Mouse (Mus musculus): ENCODE measurements at regions not wholly inside any gene's neighbourhood (a gene's known extent, or its start where the extent isn't known, plus 50 kb on each side); places are given as distances from the start of the nearest gene placed in this dataset.

DNA sequence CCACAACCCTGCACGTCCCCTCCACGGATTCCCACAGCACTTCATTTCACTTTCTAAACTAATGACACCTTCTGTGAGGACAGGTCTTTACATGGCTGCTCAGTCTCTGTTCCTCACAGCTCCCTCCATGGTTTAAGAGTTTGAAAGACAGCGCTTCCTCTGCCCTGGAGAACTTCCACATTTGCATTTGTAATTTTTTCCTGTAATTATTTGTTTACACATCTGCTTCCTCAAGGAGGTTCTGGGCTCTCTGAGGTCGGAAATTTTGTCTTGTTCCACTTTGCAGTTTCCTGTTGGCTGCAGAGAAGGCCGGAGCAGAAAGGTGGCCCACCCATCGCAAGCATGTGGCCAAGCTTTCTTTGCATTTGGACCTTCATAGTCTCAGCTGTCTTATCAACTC lies 118.8 kb upstream of the Marcks start:
- TF ChIP-seq CTCF (IDR thresholded peaks at IDR 0.05; ENCODE audit: borderline replicate concordance, extremely low read depth, insufficient read depth, insufficient read length) (no peak), POLR2A (IDR thresholded peaks at IDR 0.05; ENCODE audit: borderline replicate concordance, extremely low read depth, insufficient read depth, insufficient read length, poor library complexity, severe bottlenecking) (no peak)
- DNase-seq (ENCODE audit: low read depth) = no peak

DNA sequence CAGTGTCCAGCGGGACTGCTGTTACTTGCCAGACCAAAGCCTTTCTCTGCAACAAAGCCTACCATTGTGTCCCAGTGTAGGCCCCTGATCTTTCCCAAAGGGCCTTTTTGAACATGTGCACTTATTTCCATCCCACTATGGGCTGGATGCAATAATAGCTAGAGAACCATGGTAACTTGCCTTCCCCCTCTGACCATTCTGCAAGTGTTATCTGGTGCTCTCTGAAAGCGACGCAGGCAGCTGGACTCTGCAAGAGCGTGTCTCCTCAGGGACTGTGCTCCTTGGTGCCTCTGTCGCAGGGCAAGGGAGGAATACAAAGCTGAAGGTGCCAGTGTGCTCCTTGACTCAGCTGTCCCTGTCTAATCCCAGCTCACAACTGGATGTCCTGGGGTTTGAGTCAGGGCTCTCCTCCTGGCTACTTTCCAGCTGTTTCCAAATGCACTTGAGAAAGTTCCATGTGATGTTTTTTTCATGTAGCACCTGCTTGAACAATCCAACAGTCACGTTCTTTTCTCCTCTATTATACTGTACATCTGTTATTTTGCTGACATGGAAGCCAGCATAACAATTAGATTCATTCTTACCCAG lies 112.3 kb upstream of the Marcks start:
- peak; percentile 79 for DNase-seq (ENCODE audit: low read depth)
- TF ChIP-seq POLR2A (IDR thresholded peaks at IDR 0.05; ENCODE audit: borderline replicate concordance, extremely low read depth, insufficient read depth, insufficient read length, poor library complexity, severe bottlenecking) = no peak
- TF ChIP-seq CTCF (IDR thresholded peaks at IDR 0.05; ENCODE audit: borderline replicate concordance, extremely low read depth, insufficient read depth, insufficient read length) = no peak

DNA sequence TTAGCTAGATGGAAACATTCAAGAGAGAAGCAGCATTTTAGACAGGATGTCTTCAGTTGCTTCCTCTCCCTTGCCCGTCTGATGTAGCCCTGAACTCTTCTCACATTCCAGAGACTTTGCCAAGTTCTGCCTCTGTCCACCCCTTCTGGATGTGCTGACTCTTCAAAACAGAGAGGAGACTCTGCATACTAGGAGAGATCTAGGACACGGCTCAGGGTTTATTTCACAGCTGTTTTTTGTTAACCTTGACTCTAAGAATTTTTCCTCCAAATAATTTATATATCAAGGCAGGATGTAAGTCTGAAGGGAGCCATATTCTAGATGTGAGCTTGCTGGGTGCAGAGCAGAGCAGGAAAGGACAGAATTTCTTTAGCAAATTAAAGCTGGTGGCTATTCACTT lies 111.4 kb upstream of the Marcks start:
- TF ChIP-seq POLR2A (IDR thresholded peaks at IDR 0.05; ENCODE audit: borderline replicate concordance, extremely low read depth, insufficient read depth, insufficient read length, poor library complexity, severe bottlenecking) = no peak
- TF ChIP-seq CTCF (IDR thresholded peaks at IDR 0.05; ENCODE audit: borderline replicate concordance, extremely low read depth, insufficient read depth, insufficient read length) = no peak
- no peak for DNase-seq (ENCODE audit: low read depth)

GRCm38 (mm10) chr10:37249511-37249910 lies 110.8 kb upstream of the Marcks start:
- TF ChIP-seq CTCF (IDR thresholded peaks at IDR 0.05; ENCODE audit: borderline replicate concordance, extremely low read depth, insufficient read depth, insufficient read length) (no peak), POLR2A (IDR thresholded peaks at IDR 0.05; ENCODE audit: borderline replicate concordance, extremely low read depth, insufficient read depth, insufficient read length, poor library complexity, severe bottlenecking) (no peak)
- no peak for DNase-seq (ENCODE audit: low read depth)

DNA sequence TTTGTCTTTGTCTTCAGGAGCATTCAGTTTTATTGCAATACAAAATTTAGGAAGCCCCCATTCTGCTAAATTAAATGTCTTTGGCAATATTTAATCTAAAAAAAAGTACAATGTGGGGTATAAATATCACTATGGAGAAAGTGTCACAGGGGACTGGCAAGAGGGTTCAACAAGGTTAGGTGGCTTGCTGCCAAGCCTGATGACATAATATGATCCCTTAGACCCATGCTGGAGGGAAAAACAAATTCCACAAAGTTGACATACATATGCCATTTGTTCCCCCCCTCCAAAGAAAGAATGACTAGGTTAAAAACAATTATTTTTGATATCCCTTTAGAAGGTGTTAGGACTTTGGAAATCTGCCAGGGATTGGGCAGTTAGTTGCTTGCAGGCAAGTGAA lies 108.4 kb upstream of the Marcks start:
- no peak for DNase-seq (ENCODE audit: low read depth)
- TF ChIP-seq CTCF (IDR thresholded peaks at IDR 0.05; ENCODE audit: borderline replicate concordance, extremely low read depth, insufficient read depth, insufficient read length) (no peak), POLR2A (IDR thresholded peaks at IDR 0.05; ENCODE audit: borderline replicate concordance, extremely low read depth, insufficient read depth, insufficient read length, poor library complexity, severe bottlenecking) (no peak)

- no peak for DNase-seq (ENCODE audit: low read depth)
Measured at GRCm38 (mm10) chr10:37243136-37243535, 104.4 kb upstream of the Marcks start.

DNA sequence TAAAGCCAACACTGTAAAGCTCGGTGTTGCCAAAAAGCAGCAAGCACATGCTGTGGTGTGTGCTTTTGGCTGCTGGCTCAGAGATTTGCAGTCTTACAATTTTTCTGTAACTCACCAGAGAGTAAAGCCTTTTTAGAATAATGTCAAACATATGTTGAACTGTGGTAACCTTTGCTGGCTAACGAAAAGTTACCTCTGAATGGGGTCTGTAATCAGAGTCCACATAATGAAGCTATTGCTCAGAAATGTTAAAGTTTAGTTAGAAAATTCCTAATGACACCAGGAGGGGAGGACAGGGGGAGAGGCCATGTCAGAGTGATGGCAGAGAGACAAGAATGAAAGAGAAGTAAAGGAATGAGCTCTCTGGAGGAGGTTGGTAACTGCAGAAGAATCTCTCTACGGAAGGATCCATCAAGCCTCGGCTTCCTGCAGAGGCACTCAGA lies 103.1 kb upstream of the Marcks start:
- peak; percentile 31 for DNase-seq (ENCODE audit: low read depth)
- TF ChIP-seq CTCF (IDR thresholded peaks at IDR 0.05; ENCODE audit: borderline replicate concordance, extremely low read depth, insufficient read depth, insufficient read length) = no peak
- TF ChIP-seq POLR2A (IDR thresholded peaks at IDR 0.05; ENCODE audit: borderline replicate concordance, extremely low read depth, insufficient read depth, insufficient read length, poor library complexity, severe bottlenecking) = no peak

More at GRCm38 (mm10) chr10:37243136-37243535, 104.4 kb upstream of the Marcks start:
- no peak for TF ChIP-seq POLR2A (IDR thresholded peaks at IDR 0.05; ENCODE audit: borderline replicate concordance, extremely low read depth, insufficient read depth, insufficient read length, poor library complexity, severe bottlenecking)
- no peak for TF ChIP-seq CTCF (IDR thresholded peaks at IDR 0.05; ENCODE audit: borderline replicate concordance, extremely low read depth, insufficient read depth, insufficient read length)

GRCm38 (mm10) chr10:37240634-37241033 lies 101.9 kb upstream of the Marcks start:
- no peak for DNase-seq (ENCODE audit: low read depth)
- TF ChIP-seq CTCF (IDR thresholded peaks at IDR 0.05; ENCODE audit: borderline replicate concordance, extremely low read depth, insufficient read depth, insufficient read length) (no peak), POLR2A (IDR thresholded peaks at IDR 0.05; ENCODE audit: borderline replicate concordance, extremely low read depth, insufficient read depth, insufficient read length, poor library complexity, severe bottlenecking) (no peak)

DNA sequence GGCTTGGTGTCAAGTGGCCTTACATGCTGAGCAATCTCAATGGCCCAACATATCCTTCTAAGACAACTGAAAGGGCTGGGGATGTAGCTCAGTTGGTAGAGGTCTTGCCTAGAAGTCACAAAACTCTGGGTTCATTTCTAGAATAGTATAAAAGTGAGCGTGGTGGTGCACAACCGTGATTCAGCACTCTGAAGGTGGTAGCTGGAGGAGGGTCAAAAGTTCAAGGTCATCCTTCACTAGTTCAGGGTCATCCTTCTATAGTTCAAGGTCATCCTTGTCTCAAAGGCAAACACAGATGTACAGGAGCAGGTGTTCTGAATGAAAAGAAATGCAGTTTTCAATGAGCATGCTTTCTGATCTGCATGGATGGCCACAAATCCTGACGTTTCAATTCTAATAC lies 101.5 kb upstream of the Marcks start:
- no peak for TF ChIP-seq CTCF (IDR thresholded peaks at IDR 0.05; ENCODE audit: borderline replicate concordance, extremely low read depth, insufficient read depth, insufficient read length)
- TF ChIP-seq POLR2A (IDR thresholded peaks at IDR 0.05; ENCODE audit: borderline replicate concordance, extremely low read depth, insufficient read depth, insufficient read length, poor library complexity, severe bottlenecking) = no peak
- no peak for DNase-seq (ENCODE audit: low read depth)

DNA sequence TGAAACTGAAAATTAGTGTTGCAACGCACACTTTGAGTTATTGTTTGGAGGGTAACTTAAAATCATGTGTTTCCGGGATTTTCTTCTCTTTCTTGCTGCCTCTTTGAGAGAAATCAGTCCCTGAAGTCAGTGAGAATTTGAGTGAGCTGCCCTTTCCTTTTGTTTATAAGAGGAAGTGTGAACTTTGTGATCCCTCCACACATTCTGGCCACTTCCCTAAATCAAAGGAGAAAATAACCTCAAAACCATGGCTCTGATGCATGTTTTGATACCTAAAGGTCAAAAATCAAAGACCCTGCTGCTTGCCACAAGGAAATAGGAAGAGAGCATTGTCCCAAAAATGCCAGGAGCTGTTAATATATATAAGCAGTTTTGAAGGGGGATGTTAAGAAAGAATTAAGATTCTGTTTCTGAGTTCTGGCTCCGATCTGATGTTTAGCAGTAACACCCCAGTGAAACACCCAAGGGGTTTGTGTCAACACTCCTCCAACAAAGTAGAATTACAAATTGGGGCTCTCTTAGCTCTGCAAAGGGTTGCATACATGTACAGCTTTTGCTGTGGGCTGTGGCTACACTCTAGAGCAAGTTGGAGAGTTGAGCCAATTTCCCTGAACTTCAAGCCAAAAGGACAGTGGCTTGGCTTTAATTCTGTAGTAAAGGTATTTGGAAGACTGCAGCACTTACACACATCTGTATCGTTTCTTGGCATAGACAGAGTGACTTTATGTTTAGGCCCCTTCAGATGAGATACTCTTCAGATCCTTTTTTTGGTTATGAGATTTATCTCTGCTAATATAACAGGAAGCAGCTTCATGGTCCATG lies 97.5 kb upstream of the Marcks start:
- TF ChIP-seq POLR2A (IDR thresholded peaks at IDR 0.05; ENCODE audit: borderline replicate concordance, extremely low read depth, insufficient read depth, insufficient read length, poor library complexity, severe bottlenecking) = no peak
- TF ChIP-seq CTCF (IDR thresholded peaks at IDR 0.05; ENCODE audit: borderline replicate concordance, extremely low read depth, insufficient read depth, insufficient read length) = no peak
- DNase-seq (ENCODE audit: low read depth) = no peak

- DNase-seq (ENCODE audit: low read depth) = peak; percentile 67
Measured at GRCm38 (mm10) chr10:37231936-37232556, 93.3 kb upstream of the Marcks start.

More at GRCm38 (mm10) chr10:37231936-37232556, 93.3 kb upstream of the Marcks start:
- TF ChIP-seq POLR2A (IDR thresholded peaks at IDR 0.05; ENCODE audit: borderline replicate concordance, extremely low read depth, insufficient read depth, insufficient read length, poor library complexity, severe bottlenecking) = no peak
- no peak for TF ChIP-seq CTCF (IDR thresholded peaks at IDR 0.05; ENCODE audit: borderline replicate concordance, extremely low read depth, insufficient read depth, insufficient read length)
